Mouse (Mus musculus): ENCODE measurements at regions not wholly inside any gene's neighbourhood (a gene's known extent, or its start where the extent isn't known, plus 50 kb on each side); places are given as distances from the start of the nearest gene placed in this dataset.

DNA sequence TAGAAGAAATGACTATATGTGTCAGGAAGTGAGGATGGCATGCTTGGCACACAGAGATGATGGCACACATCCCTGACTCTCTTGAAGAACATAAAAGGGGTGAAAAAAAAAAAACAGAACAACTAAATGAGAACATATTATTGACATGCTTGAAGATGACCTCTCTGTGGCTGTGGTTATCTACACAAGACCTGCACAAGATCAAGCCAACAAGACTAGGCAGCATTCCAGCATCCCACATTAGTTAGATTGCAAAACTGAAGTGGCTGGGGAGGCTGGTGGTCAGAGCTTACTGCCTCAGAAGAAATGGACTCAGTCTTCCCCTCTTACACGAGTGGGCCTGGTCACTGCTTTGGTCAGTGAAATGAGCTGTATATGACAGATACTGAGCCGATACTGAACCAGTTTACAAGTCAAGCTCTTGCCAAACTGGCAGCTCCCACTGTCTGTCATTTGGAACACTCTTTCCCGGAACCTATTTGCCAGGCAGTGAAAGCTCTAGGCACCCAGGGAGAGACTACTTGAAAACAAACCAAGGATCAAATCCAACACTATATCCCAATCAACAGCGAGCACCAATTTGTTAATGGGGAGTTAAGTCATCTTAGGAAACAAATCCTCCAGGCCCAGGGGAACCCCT is 335.6 kb upstream of the Noct start:
- no peaks in the 10 kb centered on the region for H3K9me3 ChIP-seq (replicated peaks)
- no peak overlapping the region for H3K27ac ChIP-seq
- ATAC-seq (ENCODE audit: low read depth) (no peak), DNase-seq (no peak)
- no peaks in the 10 kb centered on the region for H3K4me1 ChIP-seq (replicated peaks)
- no peaks in the 10 kb centered on the region for H3K36me3 ChIP-seq
- WGBS (ENCODE audit: insufficient replicate concordance) = 66% methylated on average over 4 of the region's 4 CpGs
- no peaks in the 10 kb centered on the region for H3K27me3 ChIP-seq
- H3K4me3 ChIP-seq (replicated peaks) = no peak overlapping the region
- no peak overlapping the region for H3K4me2 ChIP-seq
- H3K9ac ChIP-seq = no peak overlapping the region

DNA sequence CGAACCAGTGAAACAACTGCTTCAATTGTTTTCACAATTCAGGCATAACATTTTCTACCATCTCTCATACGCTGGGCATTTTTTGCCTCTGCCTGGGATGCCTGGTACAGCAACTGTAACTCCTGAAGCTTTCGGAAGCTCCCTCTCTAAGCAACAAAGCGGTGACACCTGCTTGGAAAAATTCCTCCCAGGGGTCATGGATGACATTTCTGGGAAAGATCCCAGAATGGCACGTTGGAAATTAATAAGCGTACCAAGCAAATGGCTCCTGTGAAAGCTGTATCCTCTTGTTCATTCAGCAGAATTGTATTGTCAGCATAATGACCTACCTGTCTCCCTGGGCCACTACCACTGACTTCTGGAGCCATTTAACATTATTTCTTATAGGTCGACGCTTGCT is 333.7 kb upstream of the Noct start:
- DNase-seq = no peak
- H3K27ac ChIP-seq = no peak overlapping the region
- H3K9ac ChIP-seq = no peak overlapping the region
- H3K4me3 ChIP-seq (replicated peaks) = no peak overlapping the region
- H3K4me1 ChIP-seq (replicated peaks) = no peaks in the 10 kb centered on the region
- H3K4me2 ChIP-seq = no peak overlapping the region
- 77% methylated on average over 8 of the region's 8 CpGs for WGBS (ENCODE audit: insufficient replicate concordance)
- H3K36me3 ChIP-seq = no peaks in the 10 kb centered on the region
- H3K9me3 ChIP-seq (replicated peaks) = no peaks in the 10 kb centered on the region
- no peaks in the 10 kb centered on the region for H3K27me3 ChIP-seq
- ATAC-seq (ENCODE audit: low read depth) = no peak

DNA sequence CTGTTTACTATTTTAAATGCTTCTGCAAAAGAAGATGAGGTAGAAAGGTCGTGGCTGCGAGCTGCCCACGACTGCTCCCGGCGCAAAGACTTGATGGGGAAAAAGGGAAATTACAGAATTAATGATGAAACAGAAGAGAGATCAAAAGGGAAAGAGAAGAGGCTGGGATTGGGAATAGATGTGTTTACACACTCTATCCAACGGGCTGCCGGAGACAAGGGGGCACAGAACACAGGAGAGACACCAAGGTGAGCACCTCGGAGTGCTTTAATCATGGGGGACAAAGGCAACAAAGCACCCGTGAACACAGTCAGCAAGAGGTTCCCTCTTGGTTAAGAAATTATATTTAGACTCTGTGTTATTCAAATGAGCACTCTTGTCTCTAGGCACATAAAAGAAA is 326.1 kb upstream of the Noct start:
- H3K36me3 ChIP-seq = no peaks in the 10 kb centered on the region
- no peak overlapping the region for H3K4me3 ChIP-seq (replicated peaks)
- no peaks in the 10 kb centered on the region for H3K4me1 ChIP-seq (replicated peaks)
- DNase-seq (no peak), ATAC-seq (ENCODE audit: low read depth) (no peak)
- no peak overlapping the region for H3K4me2 ChIP-seq
- 75% methylated on average over 9 of the region's 9 CpGs for WGBS (ENCODE audit: insufficient replicate concordance)
- H3K9ac ChIP-seq = no peak overlapping the region
- peaks cover 17% of the 10 kb centered on the region for H3K27me3 ChIP-seq
- H3K27ac ChIP-seq = no peak overlapping the region
- no peaks in the 10 kb centered on the region for H3K9me3 ChIP-seq (replicated peaks)

DNA sequence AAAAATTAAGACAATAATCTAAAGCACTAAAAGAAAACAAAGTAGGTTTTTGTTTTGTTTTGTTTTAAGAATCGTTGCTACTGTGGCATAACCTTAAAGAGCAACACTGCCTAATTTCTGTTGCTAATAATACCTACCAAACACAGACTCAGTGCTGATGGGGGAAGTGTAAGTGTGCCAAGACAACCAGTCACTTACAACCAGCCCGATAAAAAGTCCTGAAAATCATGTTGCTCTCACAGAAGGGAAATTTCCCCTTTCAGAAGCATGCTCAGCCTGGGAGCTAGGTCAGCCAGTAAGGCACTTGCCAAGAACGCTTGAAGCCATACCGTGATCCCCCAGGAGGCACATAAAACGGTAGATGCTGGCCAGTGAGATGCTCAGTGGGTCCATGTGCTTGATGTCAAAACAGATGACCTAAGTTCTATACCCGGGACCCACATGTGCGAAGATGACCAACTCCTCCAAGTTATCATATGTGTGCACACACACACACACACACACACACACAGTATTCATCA is 324.4 kb upstream of the Noct start:
- H3K27ac ChIP-seq = no peak overlapping the region
- no peaks in the 10 kb centered on the region for H3K9me3 ChIP-seq (replicated peaks)
- 70% methylated on average over 7 of the region's 7 CpGs for WGBS (ENCODE audit: insufficient replicate concordance)
- no peak overlapping the region for H3K4me2 ChIP-seq
- peaks cover 26% of the 10 kb centered on the region for H3K27me3 ChIP-seq
- no peaks in the 10 kb centered on the region for H3K36me3 ChIP-seq
- H3K9ac ChIP-seq = no peak overlapping the region
- ATAC-seq (ENCODE audit: low read depth) (no peak), DNase-seq (no peak)
- no peak overlapping the region for H3K4me3 ChIP-seq (replicated peaks)
- H3K4me1 ChIP-seq (replicated peaks) = no peaks in the 10 kb centered on the region

DNA sequence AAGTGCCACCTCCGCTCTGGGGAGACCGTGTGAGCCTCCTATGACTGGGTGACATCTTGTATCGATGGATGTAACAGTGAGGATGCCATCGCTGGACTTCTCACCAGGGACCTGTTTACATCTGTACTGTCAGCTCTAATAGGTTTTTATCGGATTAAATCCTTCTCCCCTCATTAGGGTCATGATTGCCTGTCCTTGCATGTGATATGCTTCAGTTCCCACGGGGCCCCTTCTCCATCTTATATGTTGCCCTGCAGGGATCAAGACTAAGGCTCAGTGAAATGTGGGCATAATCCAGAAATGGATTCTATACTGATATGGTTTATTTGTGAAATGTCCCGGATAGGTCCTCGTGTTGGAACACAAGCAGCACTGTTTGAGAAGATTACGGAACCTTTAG is 323.7 kb upstream of the Noct start:
- DNase-seq (no peak), ATAC-seq (ENCODE audit: low read depth) (no peak)
- Histone ChIP-seq H3K4me3 (replicated peaks) (no peak overlapping the region), H3K27me3 (peaks cover 26% of the 10 kb centered on the region), H3K4me1 (replicated peaks) (no peaks in the 10 kb centered on the region), H3K36me3 (no peaks in the 10 kb centered on the region), H3K4me2 (no peak overlapping the region), H3K27ac (no peak overlapping the region), H3K9ac (no peak overlapping the region), H3K9me3 (replicated peaks) (no peaks in the 10 kb centered on the region)
- WGBS (ENCODE audit: insufficient replicate concordance) = 76% methylated on average over 9 of the region's 9 CpGs

DNA sequence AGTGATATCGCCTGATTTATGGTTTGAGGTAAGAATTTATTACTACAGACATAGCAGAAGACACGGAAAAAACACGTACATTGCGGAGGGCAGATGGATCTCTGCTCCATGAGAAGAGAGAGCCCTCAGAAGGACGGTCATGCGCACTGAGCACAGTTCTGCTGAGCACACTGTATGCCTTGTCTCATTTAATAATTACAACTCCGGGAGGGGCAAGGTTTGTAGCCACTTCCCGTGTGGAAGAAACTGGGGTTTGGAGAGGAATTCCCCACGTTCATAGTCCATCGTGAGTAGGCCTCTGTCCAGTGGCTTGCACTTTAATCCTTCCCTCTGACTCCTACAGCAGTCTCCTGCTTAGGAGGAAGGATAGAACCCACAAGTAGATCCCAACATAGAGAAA is 322.9 kb upstream of the Noct start:
- DNase-seq (no peak), ATAC-seq (ENCODE audit: low read depth) (no peak)
- no peaks in the 10 kb centered on the region for H3K36me3 ChIP-seq
- no peaks in the 10 kb centered on the region for H3K9me3 ChIP-seq (replicated peaks)
- 78% methylated on average over 10 of the region's 10 CpGs for WGBS (ENCODE audit: insufficient replicate concordance)
- H3K4me3 ChIP-seq (replicated peaks) = no peak overlapping the region
- H3K27me3 ChIP-seq = peaks cover 28% of the 10 kb centered on the region
- no peaks in the 10 kb centered on the region for H3K4me1 ChIP-seq (replicated peaks)
- no peak overlapping the region for H3K9ac ChIP-seq
- H3K4me2 ChIP-seq = no peak overlapping the region
- H3K27ac ChIP-seq = no peak overlapping the region

DNA sequence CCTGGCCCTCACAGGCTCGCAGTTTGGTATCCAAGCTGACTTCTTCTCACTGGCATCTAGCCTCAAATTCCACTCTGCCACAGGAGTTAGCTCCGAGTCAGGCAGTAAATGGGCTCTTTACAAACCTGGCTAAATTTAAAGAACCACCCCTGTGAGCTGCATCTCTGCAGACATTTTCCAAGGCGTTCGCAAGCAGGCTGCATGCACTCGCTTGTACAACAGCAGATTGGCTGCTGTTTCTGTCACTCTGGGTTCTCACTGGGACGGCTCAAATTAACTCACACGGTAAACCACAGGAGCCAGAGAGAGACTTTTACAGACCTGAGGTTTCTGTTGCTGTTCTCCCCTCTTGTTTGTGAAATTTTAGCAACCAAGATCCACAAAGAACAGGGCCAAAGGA is 321.3 kb upstream of the Noct start:
- Histone ChIP-seq H3K9me3 (replicated peaks) (no peaks in the 10 kb centered on the region), H3K4me3 (replicated peaks) (no peak overlapping the region), H3K4me2 (no peak overlapping the region), H3K27ac (no peak overlapping the region), H3K9ac (no peak overlapping the region), H3K27me3 (peaks cover 34% of the 10 kb centered on the region), H3K4me1 (replicated peaks) (no peaks in the 10 kb centered on the region), H3K36me3 (no peaks in the 10 kb centered on the region)
- 43% methylated on average over 7 of the region's 7 CpGs for WGBS (ENCODE audit: insufficient replicate concordance)
- DNase-seq (no peak), ATAC-seq (ENCODE audit: low read depth) (no peak)

DNA sequence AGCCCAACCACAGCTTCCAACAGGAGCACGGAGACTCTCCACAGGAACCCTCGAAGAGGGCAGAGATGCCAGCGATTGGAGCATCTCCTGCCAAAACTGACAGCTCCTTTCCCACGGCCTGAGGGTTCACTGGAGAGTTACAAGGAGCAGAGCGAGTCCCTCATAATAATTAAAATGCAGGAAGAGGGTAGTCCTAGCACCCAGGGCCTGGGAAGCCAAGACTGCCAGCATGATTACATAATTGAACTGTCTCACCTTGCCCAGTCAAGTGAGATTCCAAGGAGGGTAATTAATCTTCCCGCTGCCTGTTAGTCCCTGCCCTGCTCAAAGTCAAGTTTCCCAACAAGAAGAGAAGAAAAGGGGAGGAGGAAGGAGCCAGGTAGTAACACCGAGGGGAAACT is 319.5 kb upstream of the Noct start:
- no peak for DNase-seq
- Histone ChIP-seq H3K27ac (no peak overlapping the region), H3K27me3 (peaks cover 45% of the 10 kb centered on the region; the same call in 1 of the 2 replicates)

DNA sequence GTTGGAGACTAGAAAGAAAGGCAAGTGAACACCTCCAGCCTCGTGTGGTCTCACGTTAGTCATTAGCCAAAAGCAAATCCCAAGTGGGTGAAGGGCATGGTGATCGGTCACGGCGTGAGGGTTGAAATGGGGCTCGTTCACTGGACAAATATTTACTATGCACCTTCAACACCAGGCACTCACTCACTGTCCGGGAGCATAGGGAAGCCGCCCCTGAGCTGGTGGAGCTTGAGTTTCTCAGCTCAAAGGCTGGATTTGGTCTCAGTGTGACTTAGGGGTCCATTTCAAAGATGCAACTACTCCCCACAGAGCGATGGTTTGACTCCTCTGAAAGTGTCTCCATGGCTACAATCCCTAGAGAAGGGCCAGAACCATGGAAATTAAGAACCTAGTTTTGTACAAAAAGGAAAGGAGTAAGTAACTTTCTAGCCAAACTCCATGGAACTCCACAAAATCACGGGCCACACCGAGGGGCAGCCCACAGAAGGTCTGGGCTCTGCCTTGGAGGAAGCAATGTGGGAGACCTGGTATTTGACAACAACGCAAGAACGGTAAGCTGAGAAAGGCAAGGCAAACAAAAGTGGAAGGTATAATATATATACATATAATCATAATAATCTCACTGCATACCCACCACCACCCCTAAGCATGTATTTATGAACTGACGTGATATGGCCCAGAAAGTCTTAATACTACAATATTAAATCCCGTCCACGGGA is 318.8 kb upstream of the Noct start:
- Histone ChIP-seq H3K36me3 (no peaks in the 10 kb centered on the region), H3K27ac (no peak overlapping the region), H3K4me1 (replicated peaks) (no peaks in the 10 kb centered on the region), H3K9ac (no peak overlapping the region), H3K4me2 (peak overlapping the region; percentile 58; the same call in 1 of the 2 replicates), H3K27me3 (peaks cover 39% of the 10 kb centered on the region; the same call in 1 of the 2 replicates), H3K9me3 (replicated peaks) (no peaks in the 10 kb centered on the region), H3K4me3 (replicated peaks) (no peak overlapping the region)
- WGBS (ENCODE audit: insufficient replicate concordance) = 19% methylated on average over 16 of the region's 16 CpGs
- ATAC-seq (ENCODE audit: low read depth) = peak; percentile 23; the same call in 1 of the 2 replicates
- no peak for DNase-seq

More for the DNA sequence above, 319.5 kb upstream of the Noct start:
- no peak overlapping the region for H3K4me2 ChIP-seq
- WGBS (ENCODE audit: insufficient replicate concordance) = 27% methylated on average over 7 of the region's 7 CpGs
- no peaks in the 10 kb centered on the region for H3K4me1 ChIP-seq (replicated peaks)
- no peak overlapping the region for H3K4me3 ChIP-seq (replicated peaks)
- ATAC-seq (ENCODE audit: low read depth) = no peak
- no peaks in the 10 kb centered on the region for H3K9me3 ChIP-seq (replicated peaks)
- H3K9ac ChIP-seq = no peak overlapping the region
- H3K36me3 ChIP-seq = no peaks in the 10 kb centered on the region

DNA sequence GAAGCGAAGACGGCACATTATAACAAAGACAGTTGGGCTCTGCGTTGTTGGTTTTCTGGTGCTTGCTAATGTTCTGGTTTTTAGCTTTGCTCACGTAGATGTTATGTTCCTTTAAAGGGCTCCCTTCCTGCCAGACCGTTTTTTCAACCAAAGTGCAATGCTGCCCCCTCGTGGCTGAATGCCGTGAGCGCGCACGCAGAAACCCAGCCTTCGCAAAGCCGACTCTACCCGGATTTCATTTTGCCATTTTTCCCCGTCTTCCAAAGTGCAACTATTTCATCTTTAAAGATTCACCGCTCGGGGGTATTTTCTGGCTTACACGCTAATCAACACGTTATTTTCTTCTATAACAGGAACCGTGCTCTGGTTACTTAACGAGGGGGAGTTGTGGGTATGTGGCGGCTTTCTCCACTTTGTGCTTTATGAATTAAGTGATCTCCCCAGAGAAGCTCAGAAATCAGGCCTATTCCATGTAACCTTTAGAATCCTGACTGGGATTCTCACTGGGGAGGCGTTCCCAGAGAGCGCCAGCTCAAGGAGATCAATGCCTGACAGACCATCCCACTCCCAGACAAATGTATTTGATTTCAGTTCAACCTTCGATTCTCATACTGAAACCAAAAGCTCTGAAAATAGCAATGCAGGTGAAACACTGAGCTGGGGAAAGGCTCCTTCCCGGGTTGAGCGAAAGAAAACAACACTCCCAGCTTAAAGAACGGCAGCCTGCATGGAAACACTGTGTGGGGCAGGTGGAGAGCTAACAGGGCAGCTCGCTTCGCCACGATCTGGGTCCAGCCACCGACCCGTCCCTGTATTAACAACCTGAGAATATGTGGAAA is 318.0 kb upstream of the Noct start:
- no peak overlapping the region for H3K9ac ChIP-seq
- WGBS (ENCODE audit: insufficient replicate concordance) = 13% methylated on average over 32 of the region's 32 CpGs

DNA sequence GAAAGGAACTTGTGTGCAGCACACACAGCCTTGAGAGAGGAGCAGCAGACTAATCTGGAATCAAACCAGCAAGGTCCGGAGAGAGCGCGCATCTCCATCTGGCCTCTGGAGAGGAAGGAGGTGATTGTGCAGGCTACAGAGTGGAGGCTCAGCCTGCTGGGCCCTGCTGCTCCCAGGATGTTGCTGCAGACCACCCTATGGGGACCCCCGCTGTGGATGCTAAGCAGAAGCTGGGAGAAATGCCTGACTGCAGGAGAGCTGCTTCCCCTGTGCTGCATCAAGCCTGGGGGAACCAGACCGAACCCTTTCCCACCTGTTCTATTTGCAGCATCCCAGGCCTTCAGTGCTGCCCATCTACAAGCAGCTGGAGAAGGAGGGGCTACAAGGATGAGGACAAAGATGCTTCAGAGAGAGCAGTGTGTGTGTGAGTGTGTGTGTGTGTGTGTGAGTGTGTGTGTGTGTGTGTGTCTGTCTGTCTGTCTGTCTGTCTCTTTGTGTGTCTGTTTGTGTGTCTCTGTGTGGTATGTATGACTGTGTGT is 311.2 kb upstream of the Noct start:
- no peak overlapping the region for H3K9ac ChIP-seq
- no peak overlapping the region for H3K4me3 ChIP-seq (replicated peaks)
- ATAC-seq (ENCODE audit: low read depth) (no peak), DNase-seq (no peak)
- no peak overlapping the region for H3K4me2 ChIP-seq
- no peaks in the 10 kb centered on the region for H3K4me1 ChIP-seq (replicated peaks)
- peaks cover 14% of the 10 kb centered on the region; the same call in 1 of the 2 replicates for H3K27me3 ChIP-seq
- WGBS (ENCODE audit: insufficient replicate concordance) = 67% methylated on average over 5 of the region's 5 CpGs
- no peaks in the 10 kb centered on the region for H3K36me3 ChIP-seq
- H3K27ac ChIP-seq = no peak overlapping the region
- no peaks in the 10 kb centered on the region for H3K9me3 ChIP-seq (replicated peaks)

More for the DNA sequence above, 318.0 kb upstream of the Noct start:
- no peaks in the 10 kb centered on the region for H3K4me1 ChIP-seq (replicated peaks)
- peak overlapping the region; percentile 36 for H3K4me3 ChIP-seq (replicated peaks)
- DNase-seq (peak; percentile 32), ATAC-seq (ENCODE audit: low read depth) (no peak)
- peaks cover 36% of the 10 kb centered on the region; the same call in 1 of the 2 replicates for H3K27me3 ChIP-seq
- H3K36me3 ChIP-seq = no peaks in the 10 kb centered on the region
- peak overlapping the region; percentile 58 for H3K4me2 ChIP-seq
- H3K9me3 ChIP-seq (replicated peaks) = no peaks in the 10 kb centered on the region
- H3K27ac ChIP-seq = no peak overlapping the region
